Mouse (Mus musculus) MEL (cell line): ENCODE data around the gene Isoc2a. TPM values are rescaled to one million over a fixed set of nuclear protein-coding genes. Genes with fewer than 3 reads are reported as not detected.

ENCODE experiments used
- DNase-seq: peaks from one replicate; pipeline ENCODE4 v3.0.0; 2011; ENCODE audit warnings: low read depth, low spot score
- H3K27ac ChIP-seq: 2 replicates; pipeline ENCODE4 v1.5.1; 2012; ENCODE audit warnings: low read depth, mild to moderate bottlenecking, control low read depth, low read length, moderate library complexity; ENCODE audit not compliant: control insufficient read depth
- H3K27me3 ChIP-seq, 2 experiments: fragments of 150-350 bp in 1 of 2; sonication (generic) in 1 of 2; 2 replicates each; pipeline ENCODE4 v1.6.1; 2012; ENCODE audit warnings: low read length in 2 of 2, mild to moderate bottlenecking in 2 of 2, improper control_type of control experiment in 1 of 2, moderate library complexity in 1 of 2; ENCODE audit not compliant: insufficient read depth in 2 of 2, control insufficient read depth in 1 of 2
- H3K36me3 ChIP-seq, 2 experiments: 2 replicates each; pipeline ENCODE4 v1.6.1; 2012 to 2014; ENCODE audit warnings: low read length in 2 of 2, improper control_type of control experiment in 1 of 2, inconsistent platforms in 1 of 2, mild to moderate bottlenecking in 1 of 2; ENCODE audit not compliant: insufficient read depth in 2 of 2, control insufficient read depth in 1 of 2
- H3K4me1 ChIP-seq, 2 experiments: fragments of 150-350 bp in 1 of 2; sonication (generic) in 1 of 2; 2 replicates each; pipeline ENCODE4 v1.6.1; 2012; ENCODE audit warnings: low read length in 2 of 2, improper control_type of control experiment in 1 of 2, mild to moderate bottlenecking in 1 of 2; ENCODE audit not compliant: insufficient read depth in 2 of 2, control insufficient read depth in 1 of 2
- H3K4me3 ChIP-seq, 2 experiments: fragments of 150-350 bp in 1 of 2; sonication (generic) in 1 of 2; 2 replicates each; pipeline ENCODE4 v1.5.1; 2012; ENCODE audit warnings: low read depth in 2 of 2, low read length in 2 of 2, mild to moderate bottlenecking in 2 of 2, moderate library complexity in 2 of 2, control low read depth in 1 of 2, improper control_type of control experiment in 1 of 2; ENCODE audit not compliant: control insufficient read depth in 1 of 2, insufficient read depth in 1 of 2
- H3K79me2 ChIP-seq: 2 replicates; pipeline ENCODE4 v1.6.1; 2012; ENCODE audit warnings: mild to moderate bottlenecking, low read length, moderate library complexity; ENCODE audit not compliant: control insufficient read depth, poor library complexity, insufficient read depth
- H3K9ac ChIP-seq: 2 replicates; pipeline ENCODE4 v1.6.1; 2012; ENCODE audit warnings: low read depth, mild to moderate bottlenecking, control low read depth, low read length, moderate library complexity; ENCODE audit not compliant: control insufficient read depth, poor library complexity, severe bottlenecking
- H3K9me3 ChIP-seq: fragments of 150-350 bp; sonication (generic); replicated peaks from 2 replicates; pipeline ENCODE4 v1.6.1; 2012; ENCODE audit warnings: mild to moderate bottlenecking, low read length, improper control_type of control experiment, moderate library complexity; ENCODE audit not compliant: insufficient read depth
- BHLHE40 ChIP-seq: IDR thresholded peaks from 2 replicates; pipeline ENCODE4 v1.6.1; 2012; ENCODE audit warnings: low read depth, mild to moderate bottlenecking, inconsistent platforms, low read length, improper control_type of control experiment, borderline replicate concordance
- CHD1 ChIP-seq: IDR thresholded peaks from 2 replicates; pipeline ENCODE4 v1.6.1; 2012; ENCODE audit warnings: low read depth, mild to moderate bottlenecking, inconsistent platforms, low read length, improper control_type of control experiment
- CHD2 ChIP-seq: IDR thresholded peaks from 2 replicates; pipeline ENCODE4 v1.6.1; 2011; ENCODE audit warnings: low read length, improper control_type of control experiment
- CTCF ChIP-seq, 3 experiments: IDR thresholded peaks in 2 of 3; conservative IDR thresholded peaks in 1 of 3; 2 replicates each; pipeline ENCODE4 v1.5.1; 2011 to 2012; ENCODE audit warnings: low read length in 3 of 3, low read depth in 2 of 3, mild to moderate bottlenecking in 2 of 3, improper control_type of control experiment in 1 of 3, inconsistent platforms in 1 of 3, mixed read lengths in 1 of 3, moderate library complexity in 1 of 3; ENCODE audit not compliant: control insufficient read depth in 1 of 3, insufficient read depth in 1 of 3, poor library complexity in 1 of 3, severe bottlenecking in 1 of 3
- HCFC1 ChIP-seq: IDR thresholded peaks from 2 replicates; pipeline ENCODE4 v1.6.1; 2012; ENCODE audit warnings: low read depth, mild to moderate bottlenecking, inconsistent platforms, low read length, improper control_type of control experiment, moderate library complexity
- JUND ChIP-seq: IDR thresholded peaks from 2 replicates; pipeline ENCODE4 v1.6.1; 2011; ENCODE audit warnings: low read depth, mild to moderate bottlenecking, improper control_type of control experiment, low read length
- MAFK ChIP-seq: IDR thresholded peaks from 2 replicates; pipeline ENCODE4 v1.6.1; 2011; ENCODE audit warnings: low read depth, mild to moderate bottlenecking, low read length, improper control_type of control experiment, borderline replicate concordance
- MEF2A ChIP-seq: IDR thresholded peaks from 2 replicates; pipeline ENCODE4 v1.6.1; 2014; ENCODE audit warnings: low read depth, mild to moderate bottlenecking, inconsistent platforms, low read length, improper control_type of control experiment; ENCODE audit not compliant: poor library complexity, insufficient replicate concordance, severe bottlenecking; ENCODE audit errors: extremely low read depth
- MYC ChIP-seq: IDR thresholded peaks from 2 replicates; pipeline ENCODE4 v1.6.1; 2011; ENCODE audit warnings: low read depth, mild to moderate bottlenecking, low read length, improper control_type of control experiment, moderate library complexity
- NELFE ChIP-seq: IDR thresholded peaks from 2 replicates; pipeline ENCODE4 v1.6.1; 2011; ENCODE audit warnings: low read depth, low read length, improper control_type of control experiment
- NRF1 ChIP-seq: IDR thresholded peaks from 2 replicates; pipeline ENCODE4 v1.6.1; 2014; ENCODE audit warnings: low read depth, mild to moderate bottlenecking, inconsistent platforms, low read length, improper control_type of control experiment, moderate library complexity; ENCODE audit not compliant: poor library complexity, insufficient read depth, severe bottlenecking
- POLR2AphosphoS2 ChIP-seq: IDR thresholded peaks from 2 replicates; pipeline ENCODE4 v1.6.1; 2011; ENCODE audit warnings: low read length, improper control_type of control experiment
- RAD21 ChIP-seq: IDR thresholded peaks from 2 replicates; pipeline ENCODE4 v1.6.1; 2011; ENCODE audit warnings: mild to moderate bottlenecking, low read depth, low read length, improper control_type of control experiment
- RCOR1 ChIP-seq: IDR thresholded peaks from 2 replicates; pipeline ENCODE4 v1.6.1; 2012; ENCODE audit warnings: low read depth, mild to moderate bottlenecking, inconsistent platforms, low read length, improper control_type of control experiment
- SMC3 ChIP-seq: IDR thresholded peaks from 2 replicates; pipeline ENCODE4 v1.6.1; 2011; ENCODE audit warnings: low read depth, low read length, improper control_type of control experiment
- TCF12 ChIP-seq: IDR thresholded peaks from 2 replicates; pipeline ENCODE4 v1.6.1; 2014; ENCODE audit warnings: low read depth, mild to moderate bottlenecking, inconsistent platforms, low read length, improper control_type of control experiment, moderate library complexity
- USF1 ChIP-seq: IDR thresholded peaks from 2 replicates; pipeline ENCODE4 v1.6.1; 2014; ENCODE audit warnings: low read depth, mild to moderate bottlenecking, inconsistent platforms, low read length, improper control_type of control experiment, moderate library complexity
- ZC3H11A ChIP-seq: IDR thresholded peaks from 2 replicates; pipeline ENCODE4 v1.6.1; 2012; ENCODE audit warnings: low read depth, mild to moderate bottlenecking, inconsistent platforms, low read length, improper control_type of control experiment
- ZNF384 ChIP-seq: IDR thresholded peaks from 2 replicates; pipeline ENCODE4 v1.6.1; 2012; ENCODE audit warnings: low read depth, mild to moderate bottlenecking, inconsistent platforms, low read length, improper control_type of control experiment
- polyA plus RNA-seq, 2 experiments: library from polyadenylated mRNA; stranded (reverse) in 1 of 2; unstranded in 1 of 2; fragments of >175 nt in 1 of 2; fragments of >200 nt in 1 of 2; gene quantifications; 2 replicates each; pipeline versions ENCODE4 v1.2.1 to v1.2.4; 2012; ENCODE audit warnings: low replicate concordance in 2 of 2, low read depth in 1 of 2; ENCODE audit not compliant: insufficient read length in 2 of 2, insufficient read depth in 1 of 2, missing spikeins in 1 of 2
- total RNA-seq: library from RNA; depleted of rRNA; stranded (reverse); fragments of 300-350 nt; gene quantifications from 2 replicates; pipeline ENCODE4 v1.2.3, GENCODE M21; 2012

The Isoc2a gene
- total and polyA plus RNA-seq, 3 experiments, result 11.1 to 20.6 TPM; not detected in 1

- TF ChIP-seq POLR2AphosphoS2, result no peak
- TF ChIP-seq NELFE, result no peak
- no peak for TF ChIP-seq RCOR1
- no peak for TF ChIP-seq CHD2
- TF ChIP-seq HCFC1, result no peak
- TF ChIP-seq CHD1, result no peak
- TF ChIP-seq MEF2A, result no peak
- TF ChIP-seq NRF1, result no peak
- TF ChIP-seq BHLHE40, result no peak
- no peak for TF ChIP-seq USF1
Observed at GRCm38 (mm10) chr7:4906466-4906950, 29.6 kb downstream of the Isoc2a start, which contains the start of gene Gm36210. Gene Gm36210 (minus strand): TSS chr7:4906516.

GRCm38 (mm10) chr7:4911561-4911960, 34.6 kb downstream of the Isoc2a start:
- peak; percentile 36 for DNase-seq
- TF ChIP-seq CTCF (IDR thresholded peaks at IDR 0.05 in 2 of 3, conservative IDR thresholded peaks at IDR 0.05 in 1 of 3; ENCODE audit: control insufficient read depth in 1 of 3, insufficient read depth in 1 of 3, low read depth in 2 of 3, low read length in 3 of 3, poor library complexity in 1 of 3, severe bottlenecking in 1 of 3), result peak; percentile 39 to 55 (median 42)
- TF ChIP-seq SMC3, result 0 out of 2 replicates have a peak, but pooled peaks have one; percentile 3
- no peak for TF ChIP-seq HCFC1

More at GRCm38 (mm10) chr7:4906466-4906950, 29.6 kb downstream of the Isoc2a start, which contains the start of gene Gm36210:
- no peaks in the 10 kb centered on the region for H3K9me3 ChIP-seq
- H3K36me3 ChIP-seq, result no peaks in the 10 kb centered on the region
- no peak for DNase-seq
- no peaks in the 10 kb centered on the region for H3K4me1 ChIP-seq
- H3K79me2 ChIP-seq, result no peaks in the 10 kb centered on the region
- H3K27ac ChIP-seq, result no peak within 1 kb of the TSS
- peaks cover 0 to 7% of the 10 kb centered on the region in 2 experiments for H3K27me3 ChIP-seq
- no peak within 1 kb of the TSS for H3K4me3 ChIP-seq
- no peak within 1 kb of the TSS for H3K9ac ChIP-seq

DNA sequence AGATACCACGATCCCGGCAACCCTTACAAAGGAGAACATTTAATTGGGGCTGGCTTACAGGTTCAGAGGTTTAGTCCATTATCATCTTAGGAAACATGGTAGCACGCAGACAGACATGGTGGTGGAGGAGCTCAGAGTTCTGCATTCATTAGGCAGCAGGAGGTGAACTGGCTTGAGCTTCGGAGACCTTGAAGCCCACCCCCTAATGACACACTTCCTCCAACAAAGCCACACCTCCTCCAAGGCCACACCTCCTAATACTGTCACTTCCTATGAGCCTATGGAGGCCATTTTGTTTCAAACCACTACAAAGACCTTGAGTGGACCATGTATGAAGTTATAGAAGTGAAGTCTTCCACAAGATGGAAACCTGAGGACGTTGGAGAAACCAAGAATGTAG, 35.3 kb downstream of the Isoc2a start:
- H3K27ac ChIP-seq, result no peak overlapping the region
- TF ChIP-seq USF1 (no peak), JUND (no peak), MAFK (no peak), POLR2AphosphoS2 (no peak), RAD21 (no peak), ZC3H11A (no peak), MYC (no peak), CHD1 (no peak), RCOR1 (no peak), ZNF384 (no peak), TCF12 (no peak), NELFE (no peak)
- H3K27me3 ChIP-seq, result peaks cover 0 to 7% of the 10 kb centered on the region in 2 experiments; a peak in 2 of 4 replicates
- peaks cover 6% of the 10 kb centered on the region for H3K79me2 ChIP-seq
- peak; percentile 39 for DNase-seq
- H3K36me3 ChIP-seq, result peaks cover 0 to 4% of the 10 kb centered on the region in 2 experiments; a peak in 2 of 4 replicates
- H3K9me3 ChIP-seq, result no peaks in the 10 kb centered on the region
- H3K4me1 ChIP-seq, result 0 out of 4 replicates have a peak, but pooled peaks cover 0 to 5% of the 10 kb centered on the region in 2 experiments
- no peak overlapping the region for H3K4me3 ChIP-seq
- no peak overlapping the region for H3K9ac ChIP-seq

More at GRCm38 (mm10) chr7:4911561-4911960, 34.6 kb downstream of the Isoc2a start:
- Histone ChIP-seq H3K4me3 (no peak overlapping the region), H3K27ac (no peak overlapping the region), H3K9me3 (no peaks in the 10 kb centered on the region), H3K4me1 (0 out of 4 replicates have a peak, but pooled peaks cover 0 to 5% of the 10 kb centered on the region in 2 experiments), H3K9ac (no peak overlapping the region), H3K36me3 (peaks cover 0 to 4% of the 10 kb centered on the region in 2 experiments; a peak in 2 of 4 replicates), H3K27me3 (peaks cover 0 to 7% of the 10 kb centered on the region in 2 experiments), H3K79me2 (peaks cover 4% of the 10 kb centered on the region)
